Mouse (Mus musculus) testis, adult 2 months (tissue): Measurements from ENCODE around the gene Rock2. TPM values are rescaled to one million over a fixed set of nuclear protein-coding genes. Genes with fewer than 3 reads are reported as not detected.

Experiments used
- H3K27ac ChIP-seq: fragments of 200-500 bp; 2 replicates; pipeline ENCODE4 v1.5.1; 2012; ENCODE audit warnings: low read depth, low read length; ENCODE audit not compliant: control insufficient read depth, insufficient read depth
- H3K27me3 ChIP-seq: fragments of 200-500 bp; 2 replicates; pipeline ENCODE4 v1.6.1; 2012; ENCODE audit warnings: mild to moderate bottlenecking, low read length, moderate library complexity; ENCODE audit not compliant: control insufficient read depth, insufficient read depth
- H3K36me3 ChIP-seq: fragments of 200-500 bp; 2 replicates; pipeline ENCODE4 v1.6.1; 2012; ENCODE audit warnings: mild to moderate bottlenecking, low read length; ENCODE audit not compliant: control insufficient read depth, insufficient read depth
- H3K4me1 ChIP-seq: fragments of 200-500 bp; 2 replicates; pipeline ENCODE4 v1.6.1; 2012; ENCODE audit warnings: low read length; ENCODE audit not compliant: control insufficient read depth, insufficient read depth
- H3K4me3 ChIP-seq: fragments of 200-500 bp; 2 replicates; pipeline ENCODE4 v1.5.1; 2012; ENCODE audit warnings: low read depth, mild to moderate bottlenecking, low read length, moderate library complexity, mixed read lengths; ENCODE audit not compliant: control insufficient read depth
- CTCF ChIP-seq: fragments of 200-500 bp; IDR thresholded peaks from 2 replicates; pipeline ENCODE4 v1.5.1; 2012; ENCODE audit warnings: low read depth, mild to moderate bottlenecking, inconsistent platforms, low read length, moderate library complexity; ENCODE audit not compliant: control insufficient read depth, insufficient read depth, insufficient replicate concordance
- POLR2A ChIP-seq: fragments of 200-500 bp; IDR thresholded peaks from 2 replicates; pipeline ENCODE4 v1.6.1; 2012; ENCODE audit warnings: low read depth, mild to moderate bottlenecking, inconsistent platforms, low read length, moderate library complexity; ENCODE audit not compliant: control insufficient read depth
- polyA plus RNA-seq: library from polyadenylated mRNA; depleted of rRNA; stranded (reverse); fragments of >200 nt; gene quantifications from 2 replicates; pipeline ENCODE4 v1.2.3, GENCODE M21; 2012

The Rock2 gene
- polyA plus RNA-seq, 1 experiment: 2.9 TPM

DNA sequence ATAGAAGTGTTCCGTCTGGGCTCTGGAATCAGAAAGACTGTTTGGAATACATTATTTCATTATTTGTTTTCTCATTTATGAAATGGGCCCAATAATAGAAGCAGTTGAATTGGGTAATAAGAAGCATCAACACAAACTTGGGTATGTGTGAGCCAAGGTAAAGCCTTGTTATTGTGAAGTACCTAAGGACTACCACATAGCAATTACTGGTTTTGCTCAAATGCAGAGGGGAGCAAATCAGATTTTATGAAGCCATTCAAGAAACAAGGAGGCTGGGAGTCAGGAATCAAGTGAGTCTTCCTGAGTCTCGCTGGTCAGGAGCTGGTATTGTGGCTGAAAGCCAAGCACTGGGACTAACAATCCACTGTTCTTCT, 38.4 kb upstream of the Rock2 start:
- H3K36me3 ChIP-seq: no peaks in the 10 kb centered on the region
- no peaks in the 10 kb centered on the region for H3K27me3 ChIP-seq
- peaks cover 3% of the 10 kb centered on the region; the same call in 1 of the 2 replicates for H3K4me1 ChIP-seq
- TF ChIP-seq CTCF (no peak), POLR2A (no peak)
- H3K27ac ChIP-seq: no peak overlapping the region
- H3K4me3 ChIP-seq: peak overlapping the region; percentile 36; the same call in 1 of the 2 replicates

DNA sequence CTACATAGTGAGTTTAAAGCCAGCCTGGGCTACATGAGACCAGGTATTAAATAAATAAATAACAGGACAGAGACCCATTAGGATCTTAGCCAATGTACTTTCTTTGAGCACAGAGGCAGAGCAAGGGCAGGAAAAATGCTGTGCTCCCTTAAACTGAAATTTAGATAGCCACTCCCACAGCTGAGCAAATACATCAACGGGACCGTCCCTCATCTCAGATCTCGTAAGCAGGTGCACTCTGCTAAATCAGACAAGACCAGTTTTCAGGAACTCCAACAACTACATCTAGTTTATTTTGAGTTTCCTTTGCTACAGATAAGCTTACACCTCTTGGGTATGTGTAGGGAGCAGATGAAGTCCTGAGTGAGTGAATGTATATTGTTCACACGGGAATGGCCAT, 36.6 kb upstream of the Rock2 start:
- no peak for TF ChIP-seq POLR2A
- TF ChIP-seq CTCF: no peak
- Histone ChIP-seq H3K4me1 (peaks cover 3% of the 10 kb centered on the region; the same call in 1 of the 2 replicates), H3K4me3 (no peak overlapping the region), H3K27me3 (no peaks in the 10 kb centered on the region), H3K27ac (no peak overlapping the region), H3K36me3 (no peaks in the 10 kb centered on the region)

GRCm38 (mm10) chr12:16859781-16860180, 34.9 kb upstream of the Rock2 start:
- H3K36me3 ChIP-seq: no peaks in the 10 kb centered on the region
- no peak for TF ChIP-seq CTCF
- TF ChIP-seq POLR2A: no peak
- no peak overlapping the region for H3K4me3 ChIP-seq
- no peak overlapping the region for H3K27ac ChIP-seq
- no peaks in the 10 kb centered on the region for H3K27me3 ChIP-seq
- H3K4me1 ChIP-seq: peaks cover 3% of the 10 kb centered on the region; the same call in 1 of the 2 replicates

GRCm38 (mm10) chr12:16860533-16860932, 34.2 kb upstream of the Rock2 start:
- TF ChIP-seq POLR2A (no peak), CTCF (no peak)
- Histone ChIP-seq H3K4me1 (peaks cover 3% of the 10 kb centered on the region; the same call in 1 of the 2 replicates), H3K27ac (no peak overlapping the region), H3K4me3 (no peak overlapping the region), H3K27me3 (no peaks in the 10 kb centered on the region), H3K36me3 (no peaks in the 10 kb centered on the region)

GRCm38 (mm10) chr12:16860961-16861360, 33.7 kb upstream of the Rock2 start:
- TF ChIP-seq CTCF (no peak), POLR2A (no peak)
- H3K27me3 ChIP-seq: no peaks in the 10 kb centered on the region
- no peak overlapping the region for H3K27ac ChIP-seq
- no peaks in the 10 kb centered on the region for H3K36me3 ChIP-seq
- H3K4me3 ChIP-seq: no peak overlapping the region
- H3K4me1 ChIP-seq: peaks cover under 1% of the 10 kb centered on the region; the same call in 1 of the 2 replicates

DNA sequence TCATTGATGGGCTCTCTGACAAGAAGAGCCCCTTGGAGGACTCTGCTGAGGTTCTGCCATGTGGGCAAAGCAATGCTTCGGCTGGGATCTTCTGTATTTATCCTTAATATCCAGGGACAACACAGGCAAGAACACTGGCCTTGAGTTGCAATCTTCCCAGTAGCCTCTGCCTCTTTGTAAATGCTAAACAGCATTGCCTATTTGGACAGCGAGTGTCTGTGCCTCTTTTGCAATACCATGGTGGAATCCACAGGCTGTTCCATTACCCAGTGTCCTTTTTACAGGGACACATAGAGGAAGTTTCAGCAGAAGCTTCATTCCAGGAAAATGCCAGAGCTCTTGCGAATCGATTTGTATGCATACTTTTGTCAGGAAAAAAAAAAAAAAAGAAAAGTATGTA, 30.2 kb upstream of the Rock2 start:
- Histone ChIP-seq H3K27ac (no peak overlapping the region; the same call in 1 of the 2 replicates), H3K36me3 (no peaks in the 10 kb centered on the region), H3K4me3 (no peak overlapping the region), H3K4me1 (peaks cover 3% of the 10 kb centered on the region; the same call in 1 of the 2 replicates), H3K27me3 (no peaks in the 10 kb centered on the region)
- TF ChIP-seq CTCF (no peak), POLR2A (no peak)

DNA sequence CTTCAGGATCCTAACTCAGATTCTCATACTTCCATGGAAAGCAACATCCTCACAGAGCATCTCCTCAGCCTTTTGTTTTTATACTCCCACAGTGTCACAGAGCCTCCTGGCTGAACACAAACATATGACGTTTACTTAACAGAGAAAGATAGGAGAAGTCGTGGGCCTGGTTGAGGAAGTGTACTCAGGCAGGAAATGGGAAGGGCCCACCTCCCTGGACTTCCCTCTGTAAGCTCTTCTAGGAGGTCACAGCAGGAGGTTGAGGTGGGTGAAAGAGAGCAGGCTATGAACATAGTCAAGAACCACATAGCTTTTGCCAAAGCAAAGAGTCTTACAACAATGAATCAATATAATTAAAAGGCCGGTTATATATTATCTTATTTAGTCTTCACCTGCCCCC, 28.8 kb upstream of the Rock2 start:
- Histone ChIP-seq H3K4me3 (no peak overlapping the region), H3K27ac (no peak overlapping the region), H3K27me3 (no peaks in the 10 kb centered on the region), H3K36me3 (no peaks in the 10 kb centered on the region), H3K4me1 (peaks cover 7% of the 10 kb centered on the region)
- TF ChIP-seq POLR2A (no peak), CTCF (no peak)

DNA sequence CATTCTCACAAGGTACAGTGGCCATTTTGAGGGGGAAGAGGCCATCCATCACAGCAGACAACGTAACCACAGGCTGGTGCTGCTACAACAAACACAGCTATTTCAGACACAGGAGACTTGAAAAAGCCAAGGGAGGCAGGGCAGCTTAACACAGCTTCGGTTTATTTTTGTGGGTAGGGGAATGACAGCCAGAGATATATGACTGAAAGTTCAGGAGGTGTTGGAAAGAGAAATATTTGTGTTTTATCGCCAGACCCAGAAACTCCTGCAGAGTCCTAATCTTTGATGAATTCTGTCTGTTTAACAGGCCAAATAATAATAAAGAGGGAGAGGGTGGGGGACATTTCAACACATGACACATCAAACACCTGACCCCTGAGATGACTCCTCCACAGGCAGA, 28.2 kb upstream of the Rock2 start:
- Histone ChIP-seq H3K36me3 (no peaks in the 10 kb centered on the region), H3K4me1 (peaks cover 7% of the 10 kb centered on the region), H3K4me3 (no peak overlapping the region), H3K27ac (no peak overlapping the region), H3K27me3 (no peaks in the 10 kb centered on the region)
- TF ChIP-seq POLR2A: no peak
